In genomic region chr12:74173902-74174301, GRCm38 (mm10) we compare ENCODE assay signal across 19 mouse cellular contexts.
DNase-seq lines count a peak whose midpoint lies in the region; ATAC-seq lines count a peak whose summit lies in the region.
"Had no signal": no experiment of that assay in that cellular context is flagged by ENCODE, and none has a peak within 500 bp of the region (broad histone marks: within the 10 kb centered on the region; RNA-seq: fewer than 3 reads in every experiment).

No protein-coding gene starts in this region.

- no peak for DNase-seq in frontal cortex, postnatal 25 days (ENCODE audit: low spot score in 2 of 2)
- peak; percentile 47 for DNase-seq in layer of hippocampus, adult 9-11 months
- DNase-seq in layer of hippocampus, postnatal 10 days (ENCODE audit: low spot score in 2 of 2) = no peak
- DNase-seq in neural tube, embryonic 10.5 days (ENCODE audit: extremely low spot score, low spot score) = no peak
- peak; percentile 70 for DNase-seq in telencephalon, adult 2 months (ENCODE audit: low read depth, low spot score)
- no peak for DNase-seq in gastrocnemius, adult 8-10 months (ENCODE audit: low spot score in 2 of 2)
- DNase-seq: adrenal gland, postnatal 14 days; embryo, embryonic 11 days; heart, postnatal 36 days; thymus, postnatal 4 days had no signal

- peak overlapping the region; percentile 33; the same call in 1 of the 2 replicates for H3K27ac ChIP-seq in neural tube, embryonic 13.5 days (replicated peaks)
- H3K27ac ChIP-seq: heart, embryonic 13.5 days; liver, embryonic 15.5 days had no signal

- H3K27me3 ChIP-seq in neural tube, embryonic 13.5 days = no peaks in the 10 kb centered on the region
- H3K27me3 ChIP-seq: heart, embryonic 13.5 days; liver, embryonic 15.5 days; neural tube, embryonic 15.5 days had no signal

- H3K9me3 ChIP-seq in neural tube, embryonic 13.5 days = no peaks in the 10 kb centered on the region
- H3K9me3 ChIP-seq: heart, embryonic 13.5 days; liver, embryonic 15.5 days; neural tube, embryonic 15.5 days had no signal

- ATAC-seq in frontal cortex, adult (ENCODE audit: low TSS enrichment) = peak; percentile 78
- ATAC-seq in neural tube, embryonic 13.5 days (ENCODE audit: low read depth) = peak; percentile 43; the same call in 1 of the 2 replicates
- ATAC-seq: activated CD4-positive, CD25-positive, alpha-beta regulatory T cell, adult 4 months; intestine, embryonic 16.5 days; lung, postnatal 0 days; Patski had no signal

- H3K4me3 ChIP-seq in neural tube, embryonic 13.5 days = no peak overlapping the region
- H3K4me3 ChIP-seq: heart, embryonic 13.5 days; liver, embryonic 15.5 days; neural tube, embryonic 15.5 days had no signal

- WGBS in neural tube, embryonic 13.5 days = 30% methylated on average over 3 of the region's 3 CpGs

- no peak overlapping the region for H3K4me2 ChIP-seq in neural tube, embryonic 13.5 days
- H3K4me2 ChIP-seq: heart, embryonic 13.5 days; liver, embryonic 15.5 days; neural tube, embryonic 15.5 days had no signal

- no peaks in the 10 kb centered on the region for H3K36me3 ChIP-seq in neural tube, embryonic 13.5 days
- H3K36me3 ChIP-seq: heart, embryonic 13.5 days; liver, embryonic 15.5 days; neural tube, embryonic 15.5 days had no signal

- H3K4me1 ChIP-seq in neural tube, embryonic 13.5 days (replicated peaks) = peaks cover 13% of the 10 kb centered on the region
- H3K4me1 ChIP-seq: liver, embryonic 15.5 days had no signal

- no peak overlapping the region for H3K9ac ChIP-seq in neural tube, embryonic 13.5 days
- H3K9ac ChIP-seq: heart, embryonic 13.5 days; liver, embryonic 15.5 days; neural tube, embryonic 15.5 days had no signal

Comparison
In these comparisons a context has a peak if more than half of its experiments do, and no peak if none do; other contexts are left out.
1. DNase-seq: peak in layer of hippocampus, adult 9-11 months (single experiment) and telencephalon, adult 2 months (single experiment); none in frontal cortex, postnatal 25 days (0 of 2), layer of hippocampus, postnatal 10 days (0 of 2), neural tube, embryonic 10.5 days (single experiment) and gastrocnemius, adult 8-10 months (0 of 2).